In the genomic region with DNA sequence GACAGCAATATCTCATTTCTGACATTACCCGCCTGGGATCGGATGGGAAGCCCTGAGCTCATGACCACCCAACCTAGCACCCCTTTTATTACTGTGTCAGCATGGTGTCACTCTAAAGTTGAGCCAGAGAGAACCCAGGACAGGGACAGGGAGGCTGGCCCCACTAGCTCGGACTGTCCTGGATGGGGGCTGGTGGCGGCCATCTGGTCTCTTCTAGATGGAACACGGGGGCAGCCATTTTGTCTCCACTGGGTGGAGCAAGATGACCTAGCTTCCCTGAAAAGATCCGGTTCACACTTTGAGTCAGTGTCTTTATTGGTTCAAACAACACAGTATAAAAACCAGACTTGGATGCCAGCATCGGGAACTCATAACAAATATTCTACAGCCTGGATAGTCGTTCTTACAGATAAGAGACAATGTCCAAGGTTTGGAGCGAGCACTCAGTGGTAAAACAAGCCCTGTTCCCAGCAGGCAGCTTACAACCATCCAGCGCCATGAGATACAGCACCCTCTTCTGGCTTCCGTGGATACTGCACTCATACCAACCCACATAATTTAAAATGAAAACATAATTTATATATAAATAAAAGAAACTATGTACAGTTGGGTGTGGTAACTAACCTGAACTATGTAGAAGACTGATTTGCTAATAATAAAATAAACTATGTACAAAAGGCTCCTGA, we compare ENCODE assay signal across 16 mouse cellular contexts. TPM values are rescaled to one million over a fixed set of nuclear protein-coding genes. Genes with fewer than 3 reads are reported as not detected.
DNase-seq lines count a peak whose midpoint lies in the region; ATAC-seq and TF ChIP-seq lines count a peak whose summit lies in the region.
"Had no signal": no experiment of that assay in that cellular context is flagged by ENCODE, and none has a peak within 500 bp of the region (broad histone marks: within the 10 kb centered on the region; RNA-seq: fewer than 3 reads in every experiment).

No protein-coding gene starts in this region.

- TF ChIP-seq POLR2A in testis, adult 2 months (IDR thresholded peaks at IDR 0.05; ENCODE audit: control insufficient read depth, low read depth, low read length): no peak

- H3K9ac ChIP-seq in kidney, postnatal 0 days (ENCODE audit: low read depth, low read length): no peak overlapping the region
- H3K9ac ChIP-seq: forebrain, embryonic 13.5 days; limb, embryonic 13.5 days; midbrain, embryonic 15.5 days; neural tube, embryonic 13.5 days had no signal

- no peaks in the 10 kb centered on the region for H3K36me3 ChIP-seq in kidney, postnatal 0 days (ENCODE audit: insufficient read depth, low read length)
- no peaks in the 10 kb centered on the region for H3K36me3 ChIP-seq in testis, adult 2 months (ENCODE audit: control insufficient read depth, insufficient read depth, low read length)
- H3K36me3 ChIP-seq: limb, embryonic 13.5 days; midbrain, embryonic 15.5 days; neural tube, embryonic 13.5 days had no signal

- DNase-seq in kidney, postnatal 0 days (ENCODE audit: low spot score): no peak
- no peak for DNase-seq in kidney, postnatal 10 days
- no peak for DNase-seq in testis, postnatal 10 days (ENCODE audit: low spot score)
- peak; percentile 25 for DNase-seq in NIH3T3 (ENCODE audit: low read depth)
- DNase-seq in neural tube, embryonic 10.5 days (ENCODE audit: extremely low spot score, low spot score): no peak
- DNase-seq in ovary, postnatal 14 days (ENCODE audit: low spot score): no peak
- DNase-seq: cerebellum, adult 18-20 months; kidney, postnatal 36 days; lung, postnatal 4 days; retina, postnatal 1 day had no signal

- H3K9me3 ChIP-seq in kidney, postnatal 0 days (replicated peaks; ENCODE audit: low read length): no peaks in the 10 kb centered on the region
- H3K9me3 ChIP-seq: forebrain, embryonic 13.5 days; limb, embryonic 13.5 days; midbrain, embryonic 15.5 days; neural tube, embryonic 13.5 days had no signal

- H3K4me3 ChIP-seq in kidney, postnatal 0 days (replicated peaks; ENCODE audit: low read depth, low read length): no peak overlapping the region
- peak overlapping the region; percentile 72 for H3K4me3 ChIP-seq in testis, adult 2 months (ENCODE audit: control insufficient read depth, low read depth, low read length)
- H3K4me3 ChIP-seq: forebrain, embryonic 13.5 days; limb, embryonic 13.5 days; midbrain, embryonic 15.5 days; neural tube, embryonic 13.5 days had no signal

- 92% methylated on average over 11 of the region's 11 CpGs for WGBS in kidney, postnatal 0 days

- no peak overlapping the region for H3K4me2 ChIP-seq in kidney, postnatal 0 days (ENCODE audit: low read length)
- H3K4me2 ChIP-seq: forebrain, embryonic 13.5 days; limb, embryonic 13.5 days; midbrain, embryonic 15.5 days; neural tube, embryonic 13.5 days had no signal

- TF ChIP-seq CTCF in kidney, postnatal 0 days (IDR thresholded peaks at IDR 0.05; ENCODE audit: low read depth): peak; percentile 39; the same call in 1 of the 2 replicates
- TF ChIP-seq CTCF in testis, adult 2 months (IDR thresholded peaks at IDR 0.05; ENCODE audit: control insufficient read depth, insufficient read depth, insufficient replicate concordance, low read depth, low read length): no peak

- no peaks in the 10 kb centered on the region for H3K4me1 ChIP-seq in kidney, postnatal 0 days (replicated peaks; ENCODE audit: insufficient read depth, low read length)
- peaks cover 26% of the 10 kb centered on the region for H3K4me1 ChIP-seq in testis, adult 2 months (ENCODE audit: control insufficient read depth, insufficient read depth, low read length)
- H3K4me1 ChIP-seq: forebrain, embryonic 13.5 days had no signal

- H3K27me3 ChIP-seq in kidney, postnatal 0 days (ENCODE audit: insufficient read depth, low read length): no peaks in the 10 kb centered on the region
- H3K27me3 ChIP-seq in testis, adult 2 months (ENCODE audit: control insufficient read depth, insufficient read depth, low read length): no peaks in the 10 kb centered on the region
- H3K27me3 ChIP-seq: forebrain, embryonic 13.5 days; limb, embryonic 13.5 days; midbrain, embryonic 15.5 days; neural tube, embryonic 13.5 days had no signal

- ATAC-seq in kidney, postnatal 0 days (replicated peaks; ENCODE audit: low FRiP score, low read depth): no peak
- ATAC-seq: forebrain, embryonic 13.5 days; midbrain, embryonic 15.5 days had no signal

- H3K27ac ChIP-seq in kidney, postnatal 0 days: no peak overlapping the region
- H3K27ac ChIP-seq in testis, adult 2 months (ENCODE audit: control insufficient read depth, insufficient read depth, low read depth, low read length): peak overlapping the region; percentile 81
- H3K27ac ChIP-seq: forebrain, embryonic 13.5 days; limb, embryonic 13.5 days; midbrain, embryonic 15.5 days; neural tube, embryonic 13.5 days had no signal

RNA-seq across cellular contexts. Expression of a gene that starts 18.9 kb away (rescaled TPM):
- 0.24 and 0.41 TPM in 2 replicates for polyA plus RNA-seq in kidney, postnatal 0 days (2015; fragmentation: Nextera tagmentation; extraction: Ambion mirVana)
- polyA plus RNA-seq in testis, adult 2 months (2012; rRNA removed): 4.7 and 4.9 TPM in 2 replicates

RNA-seq across cellular contexts. Expression of a gene that starts 38.0 kb away (rescaled TPM):
- not detected in 2 replicates for polyA plus RNA-seq in kidney, postnatal 0 days (2015; fragmentation: Nextera tagmentation; extraction: Ambion mirVana)
- polyA plus RNA-seq in testis, adult 2 months (2012; rRNA removed): 0.76 and 0.79 TPM in 2 replicates
- polyA plus RNA-seq: forebrain, embryonic 13.5 days; neural tube, embryonic 13.5 days had no signal

RNA-seq across cellular contexts. Expression of a gene that starts 47.4 kb away (rescaled TPM):
- not detected in 2 replicates for polyA plus RNA-seq in kidney, postnatal 0 days (2015; fragmentation: Nextera tagmentation; extraction: Ambion mirVana)
- 189 and 199 TPM in 2 replicates for polyA plus RNA-seq in testis, adult 2 months (2012; rRNA removed)
- polyA plus RNA-seq: forebrain, embryonic 13.5 days; intestine, embryonic 14.5 days; limb, embryonic 13.5 days; neural tube, embryonic 13.5 days had no signal

RNA-seq across cellular contexts. Expression of a gene that starts 55.5 kb away (rescaled TPM):
- 54.5 and 58.8 TPM in 2 replicates for polyA plus RNA-seq in kidney, postnatal 0 days (2015; fragmentation: Nextera tagmentation; extraction: Ambion mirVana)
- 34.2 and 34.6 TPM in 2 replicates for polyA plus RNA-seq in testis, adult 2 months (2012; rRNA removed)

Comparison
In these comparisons a context has a peak if more than half of its experiments do, and no peak if none do; other contexts are left out.
1. RNA of a gene that starts 47.4 kb away (polyA plus RNA-seq): 189 to 199 TPM in testis, adult 2 months; not detected in kidney, postnatal 0 days; every median in the first group is over 100 times any median in the second.